Mouse (Mus musculus) ovary, adult 10 weeks (tissue): ENCODE results near the gene Zfp626. TPM values are rescaled to one million over a fixed set of nuclear protein-coding genes. Genes with fewer than 3 reads are reported as not detected.

Experiments used
- polyA plus RNA-seq: library from polyadenylated mRNA; stranded (reverse); fragments of 350-450 nt; fragmentation: Illumina TruSeq; extraction: RNeasy Lipid Tissue Mini Kit (QIAGEN cat#74804); gene quantifications from one replicate; pipeline ENCODE4 v1.2.3, GENCODE M21; 2014

The Zfp626 gene
- polyA plus RNA-seq: 22.4 TPM

DNA sequence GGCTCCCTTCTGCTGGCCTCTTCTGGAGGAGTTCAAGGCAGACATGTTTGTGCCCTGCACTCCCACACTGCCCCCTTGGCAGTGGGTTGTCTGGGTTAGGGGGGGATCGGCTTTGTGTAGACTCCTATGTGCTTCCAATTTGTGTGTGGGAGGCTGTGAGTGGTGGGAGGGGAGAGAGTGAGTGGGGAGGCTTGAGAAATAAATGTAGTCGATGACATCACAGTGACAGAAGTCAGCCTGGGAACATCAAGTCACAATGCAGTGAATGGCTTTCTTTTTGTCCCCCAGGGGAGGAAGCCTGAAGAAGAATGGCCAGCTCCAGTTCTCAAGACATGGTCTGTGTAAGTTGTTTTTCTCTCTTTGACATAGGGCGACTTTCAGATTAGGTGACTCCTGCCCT lies at the start of gene Zfp626:
TSS of gene Zfp626 (plus strand) at position 301 of the 400 bp plus-strand sequence.

DNA sequence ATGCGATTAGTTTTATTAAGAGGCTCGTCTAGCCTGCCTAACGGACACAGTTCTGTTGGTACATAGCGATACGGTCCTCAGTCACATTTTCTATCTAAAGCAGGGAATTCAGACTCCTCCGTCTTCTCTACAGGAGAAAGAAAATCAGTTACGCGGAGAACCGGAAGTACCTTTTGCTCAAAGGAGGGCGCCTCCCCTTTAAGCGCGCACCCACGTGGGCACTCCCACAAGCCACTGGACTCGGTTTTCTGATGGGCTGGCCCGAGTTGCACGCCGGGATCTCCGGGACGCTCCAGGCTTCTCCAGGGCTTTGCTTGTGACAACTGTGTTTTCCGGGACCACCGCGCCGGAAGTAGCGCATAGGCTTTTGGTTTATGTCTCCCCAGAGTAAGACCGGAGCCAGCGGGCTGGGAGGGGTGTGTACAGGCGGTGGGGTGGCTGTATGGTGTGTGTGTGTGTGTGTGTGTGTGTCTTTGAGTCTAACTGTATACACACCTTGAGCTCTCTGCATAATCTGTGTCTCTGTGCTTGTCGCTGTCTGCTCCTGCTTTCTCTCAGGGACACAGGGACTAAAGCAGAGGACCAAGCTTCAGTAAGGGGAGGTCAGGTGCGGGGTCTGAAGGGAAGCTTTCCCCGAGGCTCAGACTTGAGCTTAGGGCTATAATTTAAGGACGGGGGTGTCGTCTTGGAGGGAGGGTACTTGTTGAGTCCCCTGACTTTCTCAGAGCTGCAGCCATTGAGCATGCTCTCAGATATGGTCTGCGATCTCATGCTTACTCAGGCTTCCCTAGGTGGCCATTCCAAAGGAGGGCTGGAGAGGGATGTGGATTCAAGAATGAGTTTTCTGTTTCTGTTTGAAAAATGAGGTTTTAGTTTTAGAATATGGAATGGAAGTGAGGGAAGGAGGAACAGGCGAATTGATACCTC lies 31.6 kb downstream of the Zfp626 start, which contains the start of gene Zfp59:
TSS of gene Zfp59 (plus strand) at position 285 of the 927 bp plus-strand sequence.

DNA sequence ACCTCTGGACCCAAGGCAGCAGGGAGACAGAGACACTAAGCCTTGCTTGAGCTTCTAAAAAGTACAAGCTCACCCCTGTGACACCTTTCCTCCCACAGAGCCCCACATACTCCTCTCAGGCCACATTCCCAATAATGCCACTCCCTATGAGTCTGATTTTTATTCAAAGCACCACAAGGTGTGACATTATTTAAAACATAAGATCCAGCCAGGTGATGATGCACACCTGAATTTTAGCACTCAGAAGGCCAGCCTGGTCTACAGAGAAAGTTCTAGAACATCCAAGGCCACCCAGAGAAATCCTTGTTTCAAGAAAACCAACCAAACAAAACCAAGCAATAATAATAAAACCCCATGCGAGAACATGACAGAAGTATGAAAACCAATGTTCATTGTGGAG lies 50.2 kb downstream of the Zfp626 start, which contains the start of gene Zfp607a:
TSS of gene Zfp607a (plus strand) at position 301 of the 400 bp plus-strand sequence.

Other genes with a start within 250 kb of the Zfp626 start
- gene Akt2, start 215.6 kb upstream of the Zfp626 start, polyA plus RNA-seq: 9.0 TPM
- gene Ttc9b, start 153.3 kb upstream of the Zfp626 start, polyA plus RNA-seq: not detected
- 0.91 TPM for gene Map3k10, start 132.6 kb upstream of the Zfp626 start, polyA plus RNA-seq
- 6.0 TPM for gene Zfp607b, start 117.9 kb upstream of the Zfp626 start, polyA plus RNA-seq
- 73.2 TPM for gene Zfp60, start 75.8 kb upstream of the Zfp626 start, polyA plus RNA-seq
- 20.3 TPM for gene Zfp59, start 31.4 kb downstream of the Zfp626 start, polyA plus RNA-seq
- gene Zfp607a, start 50.3 kb downstream of the Zfp626 start, polyA plus RNA-seq: 12.0 TPM
- 29.3 TPM for gene Zfp974, start 122.3 kb downstream of the Zfp626 start, polyA plus RNA-seq
- gene Zfp780b, start 172.0 kb downstream of the Zfp626 start, polyA plus RNA-seq: 39.9 TPM
- 14.4 TPM for gene Zfp850, start 206.9 kb downstream of the Zfp626 start, polyA plus RNA-seq
- 28.0 TPM for gene Psmc4, start 242.9 kb downstream of the Zfp626 start, polyA plus RNA-seq